Mouse (Mus musculus) limb, embryonic 10.5 days (tissue): ENCODE measurements around the gene Lrrc8d. TPM values are rescaled to one million over a fixed set of nuclear protein-coding genes. Genes with fewer than 3 reads are reported as not detected.
A peak's percentile ranks its signal among the peaks of the same experiment; 100 is the strongest.

Source experiments
- DNase-seq: peaks from one replicate; pipeline ENCODE4 v3.0.0-alpha.2; 2017; ENCODE audit warnings: low spot score
- H3K27ac ChIP-seq: fragments of 300-500 bp; sonication (generic); 2 replicates; pipeline ENCODE4 v1.5.1; 2016; ENCODE audit warnings: mild to moderate bottlenecking
- H3K27me3 ChIP-seq: fragments of 300-500 bp; sonication (generic); 2 replicates; pipeline ENCODE4 v1.6.1; 2016; ENCODE audit warnings: low read depth, mild to moderate bottlenecking; ENCODE audit not compliant: poor library complexity, severe bottlenecking
- H3K36me3 ChIP-seq: fragments of 300-500 bp; sonication (generic); 2 replicates; pipeline ENCODE4 v1.6.1; 2016; ENCODE audit warnings: mild to moderate bottlenecking, moderate library complexity
- H3K4me1 ChIP-seq: fragments of 300-500 bp; sonication (generic); 2 replicates; pipeline ENCODE4 v1.6.1; 2016
- H3K4me3 ChIP-seq: fragments of 300-500 bp; sonication (generic); 2 replicates; pipeline ENCODE4 v1.5.1; 2016; ENCODE audit warnings: mild to moderate bottlenecking, moderate library complexity
- H3K9me3 ChIP-seq: fragments of 300-500 bp; sonication (generic); replicated peaks from 2 replicates; pipeline ENCODE4 v1.6.1; 2016; ENCODE audit warnings: mild to moderate bottlenecking
- WGBS: fragments of 180-500 bp; shearing (Covaris S2); methylation state at CpG from one replicate; pipeline ENCODE4 v1.1.7; 2016; 5-methylcytosine and 5-hydroxymethylcytosine counted together
- polyA plus RNA-seq: library from polyadenylated mRNA; unstranded; fragments of >200 nt; fragmentation: Nextera tagmentation; extraction: Ambion mirVana; gene quantifications from 2 replicates; pipeline ENCODE4 v1.2.1, GENCODE M21; 2016

Lrrc8d gene
- polyA plus RNA-seq, 1 experiment from 2014 or later = 17.6 TPM

GRCm38 (mm10) chr5:105776368-105776767 lies 76.6 kb downstream of the Lrrc8d start:
- H3K36me3 ChIP-seq = no peaks in the 10 kb centered on the region
- H3K9me3 ChIP-seq = no peaks in the 10 kb centered on the region
- H3K27ac ChIP-seq = no peak overlapping the region
- H3K4me3 ChIP-seq = no peak overlapping the region
- 79% methylated on average over 5 of the region's 5 CpGs for WGBS
- no peak for DNase-seq
- H3K4me1 ChIP-seq = peaks cover 27% of the 10 kb centered on the region
- no peaks in the 10 kb centered on the region for H3K27me3 ChIP-seq

GRCm38 (mm10) chr5:105776978-105777593 lies 77.3 kb downstream of the Lrrc8d start:
- Histone ChIP-seq H3K4me3 (no peak overlapping the region), H3K27me3 (no peaks in the 10 kb centered on the region), H3K36me3 (no peaks in the 10 kb centered on the region), H3K27ac (no peak overlapping the region), H3K4me1 (peaks cover 27% of the 10 kb centered on the region), H3K9me3 (no peaks in the 10 kb centered on the region)
- WGBS = 70% methylated on average over 12 of the region's 12 CpGs
- no peak for DNase-seq

- Histone ChIP-seq H3K4me1 (peaks cover 27% of the 10 kb centered on the region), H3K27ac (no peak overlapping the region), H3K36me3 (no peaks in the 10 kb centered on the region), H3K9me3 (no peaks in the 10 kb centered on the region), H3K27me3 (no peaks in the 10 kb centered on the region), H3K4me3 (no peak overlapping the region)
- DNase-seq = no peak
- WGBS = 62% methylated on average over 8 of the region's 8 CpGs
These were observed 77.9 kb downstream of the Lrrc8d start for GRCm38 (mm10) chr5:105777645-105778044.

- H3K27ac ChIP-seq = no peak overlapping the region
- H3K4me1 ChIP-seq = peaks cover 27% of the 10 kb centered on the region
- no peak for DNase-seq
- no peak overlapping the region for H3K4me3 ChIP-seq
- H3K27me3 ChIP-seq = no peaks in the 10 kb centered on the region
- H3K9me3 ChIP-seq = no peaks in the 10 kb centered on the region
- WGBS = 83% methylated on average over 8 of the region's 8 CpGs
- no peaks in the 10 kb centered on the region for H3K36me3 ChIP-seq
These were observed 78.4 kb downstream of the Lrrc8d start for GRCm38 (mm10) chr5:105778189-105778588.

- Histone ChIP-seq H3K4me3 (no peak overlapping the region), H3K27ac (no peak overlapping the region), H3K9me3 (no peaks in the 10 kb centered on the region), H3K4me1 (peaks cover 27% of the 10 kb centered on the region), H3K36me3 (no peaks in the 10 kb centered on the region), H3K27me3 (no peaks in the 10 kb centered on the region)
- no peak for DNase-seq
- WGBS = 68% methylated on average over 3 of the region's 3 CpGs
These were observed 79.0 kb downstream of the Lrrc8d start for GRCm38 (mm10) chr5:105778723-105779122.

- Histone ChIP-seq H3K27me3 (no peaks in the 10 kb centered on the region), H3K36me3 (no peaks in the 10 kb centered on the region), H3K9me3 (no peaks in the 10 kb centered on the region), H3K4me3 (no peak overlapping the region), H3K27ac (no peak overlapping the region), H3K4me1 (peaks cover 27% of the 10 kb centered on the region)
- no peak for DNase-seq
- 94% methylated on average over 5 of the region's 5 CpGs for WGBS
These were observed 79.6 kb downstream of the Lrrc8d start for GRCm38 (mm10) chr5:105779331-105779730.

- H3K36me3 ChIP-seq = no peaks in the 10 kb centered on the region
- no peak overlapping the region for H3K27ac ChIP-seq
- H3K4me1 ChIP-seq = peaks cover 25% of the 10 kb centered on the region
- no peak for DNase-seq
- H3K27me3 ChIP-seq = no peaks in the 10 kb centered on the region
- H3K9me3 ChIP-seq = no peaks in the 10 kb centered on the region
- H3K4me3 ChIP-seq = no peak overlapping the region
- 98% methylated on average over 13 of the region's 13 CpGs for WGBS
These were observed 84.1 kb downstream of the Lrrc8d start for GRCm38 (mm10) chr5:105783848-105784247.

- no peaks in the 10 kb centered on the region for H3K9me3 ChIP-seq
- H3K4me1 ChIP-seq = peaks cover 25% of the 10 kb centered on the region
- H3K27ac ChIP-seq = no peak overlapping the region
- no peak overlapping the region for H3K4me3 ChIP-seq
- no peaks in the 10 kb centered on the region for H3K36me3 ChIP-seq
- no peak for DNase-seq
- 74% methylated on average over 10 of the region's 10 CpGs for WGBS
- no peaks in the 10 kb centered on the region for H3K27me3 ChIP-seq
These were observed 85.0 kb downstream of the Lrrc8d start for GRCm38 (mm10) chr5:105784724-105785123.

GRCm38 (mm10) chr5:105787577-105787976 lies 87.8 kb downstream of the Lrrc8d start:
- WGBS = 85% methylated on average over 10 of the region's 10 CpGs
- H3K4me1 ChIP-seq = peaks cover 39% of the 10 kb centered on the region
- H3K9me3 ChIP-seq = no peaks in the 10 kb centered on the region
- DNase-seq = no peak
- no peaks in the 10 kb centered on the region for H3K27me3 ChIP-seq
- H3K36me3 ChIP-seq = no peaks in the 10 kb centered on the region
- H3K27ac ChIP-seq = no peak overlapping the region
- H3K4me3 ChIP-seq = no peak overlapping the region

- 81% methylated on average over 5 of the region's 5 CpGs for WGBS
These were observed 90.0 kb downstream of the Lrrc8d start for GRCm38 (mm10) chr5:105789801-105790200.

GRCm38 (mm10) chr5:105792331-105792801 lies 92.6 kb downstream of the Lrrc8d start:
- H3K4me1 ChIP-seq = peaks cover 27% of the 10 kb centered on the region
- H3K27me3 ChIP-seq = no peaks in the 10 kb centered on the region
- H3K27ac ChIP-seq = no peak overlapping the region
- WGBS = 50% methylated on average over 8 of the region's 8 CpGs
- no peak overlapping the region for H3K4me3 ChIP-seq
- no peaks in the 10 kb centered on the region for H3K9me3 ChIP-seq
- DNase-seq = no peak
- no peaks in the 10 kb centered on the region for H3K36me3 ChIP-seq

More at GRCm38 (mm10) chr5:105789801-105790200, 90.0 kb downstream of the Lrrc8d start:
- Histone ChIP-seq H3K4me3 (no peak overlapping the region), H3K27ac (no peak overlapping the region), H3K9me3 (no peaks in the 10 kb centered on the region), H3K36me3 (no peaks in the 10 kb centered on the region), H3K4me1 (peaks cover 46% of the 10 kb centered on the region), H3K27me3 (no peaks in the 10 kb centered on the region)
- DNase-seq = no peak

GRCm38 (mm10) chr5:105792853-105793547 lies 93.2 kb downstream of the Lrrc8d start:
- Histone ChIP-seq H3K9me3 (no peaks in the 10 kb centered on the region), H3K4me1 (peaks cover 27% of the 10 kb centered on the region), H3K27me3 (no peaks in the 10 kb centered on the region), H3K4me3 (no peak overlapping the region), H3K27ac (peak overlapping the region; percentile 22; the same call in 1 of the 2 replicates), H3K36me3 (0 out of 2 replicates have a peak, but pooled peaks cover 2% of the 10 kb centered on the region)
- WGBS = 48% methylated on average over 13 of the region's 13 CpGs
- no peak for DNase-seq

GRCm38 (mm10) chr5:105793548-105793940 lies 93.8 kb downstream of the Lrrc8d start:
- Histone ChIP-seq H3K9me3 (no peaks in the 10 kb centered on the region), H3K36me3 (0 out of 2 replicates have a peak, but pooled peaks cover 2% of the 10 kb centered on the region), H3K27me3 (no peaks in the 10 kb centered on the region), H3K4me3 (no peak overlapping the region), H3K4me1 (peaks cover 27% of the 10 kb centered on the region), H3K27ac (0 out of 2 replicates have a peak overlapping the region, but pooled peaks have one; percentile 22)
- 72% methylated on average over 5 of the region's 5 CpGs for whole genome bisulfite sequencing
- DNase-seq = no peak
